In the genomic region with DNA sequence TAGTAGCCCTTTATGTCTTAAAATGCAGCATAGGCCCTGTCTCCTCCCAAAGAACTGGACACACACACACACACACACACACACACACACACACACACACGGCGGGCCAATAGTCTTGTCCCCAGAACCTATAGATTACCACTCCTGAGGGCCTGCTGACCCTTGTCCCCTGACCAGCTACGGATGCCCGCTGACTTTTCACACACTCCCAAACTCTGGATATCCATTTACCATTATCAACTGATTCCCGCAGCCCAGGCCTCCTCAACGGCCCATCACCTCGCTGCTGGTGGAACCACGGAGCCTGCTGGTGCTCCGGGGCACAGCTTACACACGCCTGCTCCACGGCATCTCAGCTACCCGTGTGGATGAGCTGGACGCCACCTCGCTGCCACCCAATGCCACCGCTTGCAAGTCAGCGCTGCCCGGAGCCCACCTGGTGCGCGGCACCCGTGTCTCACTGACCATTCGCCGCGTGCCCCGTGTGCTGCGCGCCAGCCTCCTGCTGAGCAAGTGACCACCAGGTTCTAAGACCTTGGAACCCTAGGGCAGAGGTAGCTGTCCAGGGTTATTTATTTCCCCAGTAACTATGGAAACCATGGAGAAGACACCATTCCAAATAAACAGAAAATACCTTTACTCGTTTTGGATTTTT, we compare ENCODE assay signal across 19 mouse cellular contexts. TPM values are rescaled to one million over a fixed set of nuclear protein-coding genes. Genes with fewer than 3 reads are reported as not detected.
DNase-seq lines count a peak whose midpoint lies in the region; ATAC-seq and TF ChIP-seq lines count a peak whose summit lies in the region.
"Had no signal": no experiment of that assay in that cellular context is flagged by ENCODE, and none has a peak within 500 bp of the region (broad histone marks: within the 10 kb centered on the region; RNA-seq: fewer than 3 reads in every experiment).

No protein-coding gene starts in this region.

- H3K9me3 ChIP-seq in liver, embryonic 16.5 days (replicated peaks; ENCODE audit: control insufficient read depth, low read length), result no peaks in the 10 kb centered on the region
- H3K9me3 ChIP-seq in forebrain, embryonic 12.5 days, result no peaks in the 10 kb centered on the region
- H3K9me3 ChIP-seq: lung, embryonic 15.5 days; neural tube, embryonic 13.5 days had no signal

- no peaks in the 10 kb centered on the region for H3K27me3 ChIP-seq in liver, embryonic 16.5 days (ENCODE audit: control insufficient read depth, insufficient read depth, low read depth, low read length)
- no peaks in the 10 kb centered on the region for H3K27me3 ChIP-seq in forebrain, embryonic 12.5 days
- H3K27me3 ChIP-seq: lung, embryonic 15.5 days; neural tube, embryonic 13.5 days had no signal

- DNase-seq in gastrocnemius, postnatal 14 days, result peak; percentile 2
- no peak for DNase-seq in gastrocnemius, postnatal 36 days
- DNase-seq in kidney, adult 18-20 months, result peak; percentile 78
- peak; percentile 80 to 83 for DNase-seq in kidney, postnatal 36 days
- no peak for DNase-seq in retina, embryonic 14.5 days (ENCODE audit: low spot score)
- no peak for DNase-seq in gastrocnemius, adult 2 months
- DNase-seq: cerebellum, postnatal 36 days; forebrain, postnatal 0 days; thymus, postnatal 4 days had no signal

- peak; percentile 49 for ATAC-seq in liver, embryonic 16.5 days (ENCODE audit: low read depth)
- no peak for ATAC-seq in forebrain, embryonic 12.5 days (ENCODE audit: low FRiP score)
- ATAC-seq: forebrain, postnatal 0 days; hindbrain, postnatal 0 days had no signal

- H3K27ac ChIP-seq in liver, embryonic 16.5 days (ENCODE audit: low read length), result no peak overlapping the region
- no peak overlapping the region for H3K27ac ChIP-seq in forebrain, embryonic 12.5 days
- H3K27ac ChIP-seq in gastrocnemius, adult 2 months, result no peak overlapping the region
- H3K27ac ChIP-seq: hindbrain, postnatal 0 days; left cerebral cortex, adult 2 months; neural tube, embryonic 13.5 days had no signal

- peak overlapping the region; percentile 38 for H3K4me2 ChIP-seq in liver, embryonic 16.5 days (ENCODE audit: low read depth, low read length)
- no peak overlapping the region for H3K4me2 ChIP-seq in forebrain, embryonic 12.5 days

- TF ChIP-seq CTCF in gastrocnemius, adult 2 months (IDR thresholded peaks at IDR 0.05), result no peak

- peaks cover 8% of the 10 kb centered on the region for H3K4me1 ChIP-seq in liver, embryonic 16.5 days (ENCODE audit: control insufficient read depth, low read depth, low read length)
- peaks cover 24% of the 10 kb centered on the region for H3K4me1 ChIP-seq in forebrain, embryonic 12.5 days

- peak overlapping the region; percentile 47 for H3K4me3 ChIP-seq in liver, embryonic 16.5 days (ENCODE audit: low read depth, low read length)
- no peak overlapping the region for H3K4me3 ChIP-seq in forebrain, embryonic 12.5 days (replicated peaks)
- H3K4me3 ChIP-seq in gastrocnemius, adult 2 months, result no peak overlapping the region
- H3K4me3 ChIP-seq: left cerebral cortex, adult 2 months had no signal

- WGBS in liver, embryonic 16.5 days (ENCODE audit: insufficient replicate concordance), result 58% methylated on average over 27 of the region's 27 CpGs
- 49% methylated on average over 27 of the region's 27 CpGs for WGBS in forebrain, embryonic 12.5 days

- H3K9ac ChIP-seq in liver, embryonic 16.5 days (ENCODE audit: low read depth, low read length), result peak overlapping the region; percentile 37; the same call in 1 of the 2 replicates
- no peak overlapping the region for H3K9ac ChIP-seq in forebrain, embryonic 12.5 days
- H3K9ac ChIP-seq: forebrain, postnatal 0 days had no signal

- intact Hi-C loops in gastrocnemius, postnatal 14 days (cut with DNase I; ENCODE audit: low total_unique reads), result no loop called here
- intact Hi-C loops in gastrocnemius, postnatal 36 days (cut with DNase I), result no loop called here
- intact Hi-C loops in gastrocnemius, adult 2 months (cut with DNase I), result no loop called here

- H3K36me3 ChIP-seq in liver, embryonic 16.5 days (ENCODE audit: control insufficient read depth, insufficient read depth), result no peaks in the 10 kb centered on the region
- H3K36me3 ChIP-seq in forebrain, embryonic 12.5 days (replicated peaks), result peaks cover 9% of the 10 kb centered on the region
- H3K36me3 ChIP-seq: lung, embryonic 15.5 days had no signal

RNA-seq across cellular contexts. Expression of gene Syne4, which starts 0.8 kb away (rescaled TPM):
- total RNA-seq in gastrocnemius, postnatal 14 days (2021), result 1 to 10 TPM; 1.0 to 1.1 TPM
- total RNA-seq in gastrocnemius, postnatal 36 days (2021), result 1 to 10 TPM in 1 of 2 experiments, not detected in 1; 1.9 TPM
- 17.0 and 22.4 TPM in 2 replicates for polyA plus RNA-seq in liver, embryonic 16.5 days (2015; fragmentation: Nextera tagmentation; extraction: Ambion mirVana)
- polyA plus RNA-seq in forebrain, embryonic 12.5 days (2016; fragmentation: Nextera tagmentation; extraction: Ambion mirVana), result 21.8 and 23.5 TPM in 2 replicates
- 1 to 10 TPM; 1.8 to 2.1 TPM for total RNA-seq in gastrocnemius, adult 2 months (2021)

RNA-seq across cellular contexts. Expression of gene Alkbh6, which starts 5.3 kb away (rescaled TPM):
- 10 to 100 TPM; 16.0 to 17.4 TPM for total RNA-seq in gastrocnemius, postnatal 14 days (2021)
- total RNA-seq in gastrocnemius, postnatal 36 days (2021), result 10 to 100 TPM; 18.3 to 18.4 TPM
- 15.8 and 18.0 TPM in 2 replicates for polyA plus RNA-seq in liver, embryonic 16.5 days (2015; fragmentation: Nextera tagmentation; extraction: Ambion mirVana)
- 73.2 and 79.0 TPM in 2 replicates for polyA plus RNA-seq in forebrain, embryonic 12.5 days (2016; fragmentation: Nextera tagmentation; extraction: Ambion mirVana)
- total RNA-seq in gastrocnemius, adult 2 months (2021), result 10 to 100 TPM; 21.0 to 22.9 TPM

RNA-seq across cellular contexts. Expression of gene E130208F15Rik, which starts 7.7 kb away (rescaled TPM):
- total RNA-seq in gastrocnemius, postnatal 14 days (2021), result under 1 TPM; 0.51 to 0.78 TPM
- total RNA-seq in gastrocnemius, postnatal 36 days (2021), result under 1 TPM; 0.48 to 0.72 TPM
- polyA plus RNA-seq in liver, embryonic 16.5 days (2015; fragmentation: Nextera tagmentation; extraction: Ambion mirVana), result 0.30 and 0.88 TPM in 2 replicates
- polyA plus RNA-seq in forebrain, embryonic 12.5 days (2016; fragmentation: Nextera tagmentation; extraction: Ambion mirVana), result 2.0 TPM in 1 of 2 replicates, not detected in the other
- under 1 TPM; 0.36 to 0.42 TPM for total RNA-seq in gastrocnemius, adult 2 months (2021)
- polyA plus RNA-seq: lung, embryonic 15.5 days; midbrain, postnatal 0 days; neural tube, embryonic 13.5 days; stomach, embryonic 16.5 days had no signal

RNA-seq across cellular contexts. Expression of gene Sdhaf1, which starts 9.9 kb away (rescaled TPM):
- 10 to 100 TPM in 1 of 2 experiments, 1 to 10 TPM in 1; 7.8 to 10.6 TPM for total RNA-seq in gastrocnemius, postnatal 14 days (2021)
- 1 to 10 TPM; 6.9 to 7.3 TPM for total RNA-seq in gastrocnemius, postnatal 36 days (2021)
- 4.3 and 4.6 TPM in 2 replicates for polyA plus RNA-seq in liver, embryonic 16.5 days (2015; fragmentation: Nextera tagmentation; extraction: Ambion mirVana)
- polyA plus RNA-seq in forebrain, embryonic 12.5 days (2016; fragmentation: Nextera tagmentation; extraction: Ambion mirVana), result 22.0 and 23.8 TPM in 2 replicates
- total RNA-seq in gastrocnemius, adult 2 months (2021), result 1 to 10 TPM; 5.9 to 6.9 TPM

RNA-seq across cellular contexts. Expression of gene Clip3, which starts 22.3 kb away (rescaled TPM):
- total RNA-seq in gastrocnemius, postnatal 14 days (2021), result 10 to 100 TPM; 18.2 to 20.9 TPM
- total RNA-seq in gastrocnemius, postnatal 36 days (2021), result 1 to 10 TPM; 4.5 to 5.6 TPM
- 0.50 and 0.90 TPM in 2 replicates for polyA plus RNA-seq in liver, embryonic 16.5 days (2015; fragmentation: Nextera tagmentation; extraction: Ambion mirVana)
- polyA plus RNA-seq in forebrain, embryonic 12.5 days (2016; fragmentation: Nextera tagmentation; extraction: Ambion mirVana), result 77.2 and 87.9 TPM in 2 replicates
- total RNA-seq in gastrocnemius, adult 2 months (2021), result 1 to 10 TPM; 5.5 to 5.8 TPM
- total RNA-seq: megakaryocyte progenitor cell, adult 5-6 weeks; MEL had no signal

Comparison
In these comparisons a context has a peak if more than half of its experiments do, and no peak if none do; other contexts are left out.
1. DNase-seq: peak in gastrocnemius, postnatal 14 days (single experiment), kidney, adult 18-20 months (single experiment) and kidney, postnatal 36 days (2 of 2); none in gastrocnemius, postnatal 36 days (0 of 2), retina, embryonic 14.5 days (single experiment) and gastrocnemius, adult 2 months (single experiment).